Mouse (Mus musculus) layer of hippocampus, adult 8-10 months (tissue): ENCODE data around the gene Fam222b. TPM values are rescaled to one million over a fixed set of nuclear protein-coding genes. Genes with fewer than 3 reads are reported as not detected.

Source experiments
- DNase-seq, 2 experiments: peaks; one replicate each; pipeline ENCODE4 v3.0.0; 2022; ENCODE audit warnings: low spot score in 2 of 2
- total RNA-seq, 4 experiments: library from RNA; stranded (reverse); gene quantifications; 2 replicates each; pipeline ENCODE4 v1.2.4; 2022

Gene Fam222b
- total RNA-seq, 4 experiments from 2014 or later, result 27.4 to 30.0 (median 28.1) TPM

GRCm38 (mm10) chr11:78163681-78164603 is 69.5 kb downstream of the Fam222b start:
- DNase-seq, result no peak

DNA sequence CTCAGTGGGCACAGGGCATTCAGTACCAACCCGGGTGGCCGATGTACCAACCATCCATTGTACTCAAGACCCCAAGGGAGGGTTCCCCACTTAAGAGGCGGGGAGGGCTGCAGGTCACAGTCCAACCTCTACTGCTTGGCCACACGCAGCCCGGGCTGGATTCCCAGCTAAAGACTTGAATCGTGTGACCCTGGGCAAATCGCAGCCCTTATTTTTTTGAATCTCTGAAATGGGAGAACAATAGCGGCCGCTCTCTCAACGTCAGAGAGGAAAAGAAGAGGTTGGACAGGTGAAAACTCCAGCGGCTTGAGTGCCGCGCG is 70.1 kb downstream of the Fam222b start:
- DNase-seq, result no peak

DNA sequence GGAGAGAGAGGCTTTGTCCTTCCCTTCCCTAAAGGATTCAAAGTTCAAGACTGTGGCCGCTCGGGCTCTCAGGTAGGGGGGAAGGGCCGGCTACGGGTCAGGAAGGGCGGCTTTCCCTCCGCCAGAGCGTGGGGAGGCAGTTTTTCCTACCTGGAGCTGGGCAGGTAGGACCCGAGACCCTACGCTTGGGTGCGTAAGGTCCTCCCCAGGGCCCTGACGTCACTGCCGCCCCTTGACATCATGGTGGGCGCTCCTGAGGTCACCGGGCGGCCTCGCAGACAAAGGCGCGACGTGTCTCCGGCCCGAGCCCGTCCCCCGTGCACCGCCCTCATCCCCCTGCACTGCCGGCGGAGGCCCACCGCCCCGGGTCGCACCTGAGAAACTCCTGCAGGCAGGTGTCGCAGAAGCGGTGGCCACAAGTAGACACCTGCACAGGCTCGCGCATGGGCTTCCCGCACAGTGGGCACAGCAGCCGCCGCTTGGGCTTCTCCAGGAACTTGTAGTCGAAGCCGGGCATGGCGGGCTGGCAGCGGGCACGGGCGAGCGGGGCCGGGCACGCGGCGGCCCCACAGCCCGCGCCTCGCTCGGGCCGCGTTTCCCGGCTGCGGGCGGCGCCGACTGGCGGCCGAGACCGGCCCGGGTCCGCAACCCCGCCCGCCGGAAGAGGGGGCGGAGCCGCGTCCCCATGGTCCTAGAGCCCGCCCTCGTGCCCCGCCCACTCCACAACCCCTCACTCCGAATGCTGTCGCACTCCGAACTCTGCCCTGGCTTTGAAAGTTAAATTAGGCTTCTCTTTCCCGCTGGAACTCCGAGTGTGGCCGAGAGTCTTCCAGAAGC is 70.7 kb downstream of the Fam222b start, which contains the start of gene Traf4:
Gene Traf4, minus strand, starts transcription at position 666 of the 837 bp plus-strand sequence.
- DNase-seq, result no peak

- no peak for DNase-seq
Measured at GRCm38 (mm10) chr11:78165761-78166109, 71.3 kb downstream of the Fam222b start.

DNA sequence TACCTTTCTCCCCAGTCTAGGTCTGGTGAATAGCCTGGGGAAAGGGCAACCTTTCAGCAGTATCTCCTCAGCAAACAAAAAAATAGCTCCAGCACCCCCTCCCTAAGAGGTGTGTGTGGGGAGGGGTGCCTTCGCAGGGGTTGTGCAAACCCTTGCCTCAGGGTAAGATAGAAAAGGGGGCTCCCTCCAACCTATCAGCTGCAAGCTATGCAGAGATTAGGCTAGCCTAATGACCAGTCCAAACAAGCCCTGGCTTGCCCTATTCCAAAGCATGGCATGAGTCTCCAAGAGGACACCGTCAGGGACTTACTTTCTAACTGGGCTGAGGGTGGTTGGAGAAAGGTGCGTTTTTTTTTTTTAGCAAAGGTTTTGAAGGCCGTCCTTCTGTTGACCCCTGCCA is 71.7 kb downstream of the Fam222b start:
- no peak for DNase-seq

GRCm38 (mm10) chr11:78166640-78167039 is 72.2 kb downstream of the Fam222b start:
- no peak for DNase-seq

DNA sequence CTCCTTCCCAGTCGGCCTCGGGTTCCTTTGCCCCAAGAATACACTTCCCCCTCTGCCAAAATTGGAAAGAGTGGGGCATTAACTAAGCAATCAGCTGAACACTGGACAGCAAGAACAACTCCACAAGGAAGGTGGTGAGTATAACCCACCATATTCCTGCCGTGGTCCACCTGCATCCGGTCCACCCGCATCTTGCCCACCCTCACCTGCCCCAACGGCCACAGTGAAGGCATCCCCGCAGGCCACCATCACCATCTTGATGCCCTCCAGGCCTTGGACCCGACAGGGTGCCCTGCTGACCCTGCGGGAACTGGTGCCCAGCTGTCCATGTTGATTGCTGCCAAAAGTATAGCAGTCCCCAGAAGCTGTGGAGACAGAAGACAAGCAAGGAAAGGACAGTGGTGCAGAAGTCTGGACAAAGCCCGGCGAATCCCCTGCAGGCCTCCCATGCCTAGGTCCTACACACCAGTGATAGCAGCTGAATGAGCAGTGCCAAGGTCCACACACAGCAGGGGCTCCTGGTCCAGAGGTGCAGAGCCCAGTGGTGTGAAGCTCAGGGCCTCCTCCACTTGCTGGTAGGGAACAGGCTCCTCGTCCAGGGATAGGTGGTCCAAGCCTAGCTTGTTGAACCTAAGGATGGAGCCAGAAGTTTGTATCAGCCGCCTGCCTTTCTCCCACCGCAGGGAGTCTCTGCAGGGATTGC is 72.9 kb downstream of the Fam222b start:
- DNase-seq, result no peak

- DNase-seq, result no peak
Measured at GRCm38 (mm10) chr11:78168541-78169468, 74.3 kb downstream of the Fam222b start.

DNA sequence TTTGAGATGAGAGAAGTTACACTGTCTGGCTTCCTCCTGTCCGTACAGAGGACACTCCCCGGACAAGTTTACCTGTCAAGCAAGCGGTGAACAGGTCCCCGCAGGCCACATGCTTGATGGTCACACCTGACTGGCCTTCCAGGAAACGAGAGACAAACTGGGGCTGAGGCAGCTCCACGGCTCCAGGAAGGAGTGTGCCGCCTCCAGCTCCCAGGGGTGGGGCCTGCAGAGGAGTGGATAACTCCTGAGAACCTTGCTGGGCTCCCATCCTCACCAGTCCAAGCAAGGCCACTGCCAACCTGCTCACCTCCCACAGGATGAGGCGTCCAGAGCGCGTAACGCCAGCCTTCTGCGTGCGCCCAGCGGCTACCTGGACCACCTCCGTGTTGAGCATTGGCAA is 75.8 kb downstream of the Fam222b start:
- no peak for DNase-seq

DNA sequence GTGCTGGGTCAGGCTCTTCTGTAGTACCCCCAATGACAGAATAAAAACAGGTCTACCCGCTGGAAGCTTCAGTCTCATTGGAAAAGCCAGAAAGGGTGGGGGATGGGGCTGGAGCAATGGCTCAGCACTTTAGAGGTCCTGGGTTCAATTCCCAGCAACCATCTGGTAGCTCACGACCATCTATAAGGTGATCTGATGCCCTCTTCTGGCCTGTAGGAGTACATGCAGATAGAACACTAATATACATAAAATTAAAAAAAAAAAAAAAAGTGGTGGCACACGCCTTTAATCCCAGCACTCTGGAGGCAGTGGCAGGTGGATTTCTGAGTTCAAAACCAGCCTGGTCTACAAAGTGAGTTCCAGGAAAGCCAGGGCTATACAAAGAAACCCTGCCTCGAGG is 76.9 kb downstream of the Fam222b start:
- DNase-seq, result no peak

GRCm38 (mm10) chr11:78172034-78172747 is 77.7 kb downstream of the Fam222b start:
- no peak for DNase-seq

GRCm38 (mm10) chr11:78172748-78173383 is 78.4 kb downstream of the Fam222b start:
- no peak for DNase-seq

- DNase-seq, result no peak
Measured at GRCm38 (mm10) chr11:78174506-78174905, 80.0 kb downstream of the Fam222b start.

DNA sequence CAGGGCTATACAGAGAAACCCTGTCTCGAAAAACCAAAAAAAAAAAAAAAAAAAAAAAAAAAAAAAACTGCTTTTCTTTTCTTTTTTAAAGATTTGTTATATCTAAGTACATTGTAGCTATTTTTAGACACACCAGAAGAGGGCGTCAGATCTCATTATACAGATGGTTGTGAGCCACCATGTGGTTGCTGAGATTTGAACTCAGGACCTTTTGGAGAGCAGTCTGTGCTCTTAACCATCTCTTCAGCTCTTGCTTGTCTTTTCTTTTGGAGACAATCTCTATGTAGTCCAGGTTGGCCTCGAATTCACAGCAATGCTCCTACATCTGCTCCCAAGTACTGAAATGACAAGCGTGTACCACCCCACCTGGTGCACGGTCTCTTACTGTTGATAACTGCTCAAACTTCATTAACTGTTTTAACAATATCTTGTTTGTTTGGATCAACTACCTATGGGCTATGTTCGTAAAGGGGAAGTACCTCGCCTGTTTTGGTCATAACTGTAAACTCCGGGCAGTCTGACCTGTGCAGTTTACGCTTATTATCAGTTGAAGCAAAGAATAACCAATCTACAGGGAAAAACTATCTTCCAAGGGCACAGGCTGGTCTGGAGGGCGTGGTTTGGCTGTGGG is 81.4 kb downstream of the Fam222b start:
- DNase-seq, result no peak

GRCm38 (mm10) chr11:78176402-78176862 is 82.0 kb downstream of the Fam222b start, which contains the start of the genes Nek8 and Tlcd1:
Gene Nek8 (minus strand): TSS chr11:78176675.
Gene Tlcd1 (plus strand): TSS chr11:78176711.
- DNase-seq, result peak in 1 of 2 experiments; percentile 72

GRCm38 (mm10) chr11:78176905-78177331 is 82.5 kb downstream of the Fam222b start:
- no peak for DNase-seq

GRCm38 (mm10) chr11:78177437-78177836 is 83.0 kb downstream of the Fam222b start:
- DNase-seq, result no peak
